Mouse (Mus musculus): ENCODE results near the gene Nav2.
A peak's percentile ranks its signal among the peaks of the same experiment; 100 is the strongest.

The Nav2 gene

DNA sequence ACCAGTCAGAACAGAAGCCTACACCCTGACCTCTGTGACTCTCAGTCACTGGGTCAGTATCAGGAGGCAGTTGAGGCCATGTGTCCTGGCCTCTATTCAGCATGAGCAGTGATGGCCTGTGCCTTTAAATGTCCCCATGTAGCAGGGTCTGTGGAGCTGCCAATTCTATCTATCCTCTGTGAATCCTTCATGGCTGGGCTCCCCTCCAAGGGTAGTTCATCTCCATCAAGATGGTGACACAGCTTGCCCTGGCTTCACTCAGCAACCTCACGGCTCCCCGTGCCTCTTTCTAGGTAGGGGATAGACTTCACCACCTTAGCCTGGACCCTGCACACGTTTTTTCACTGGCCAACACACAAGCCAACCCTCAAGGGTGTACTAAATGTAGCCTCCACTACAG is 689.3 kb downstream of the Nav2 start:
- no peak for DNase-seq

DNA sequence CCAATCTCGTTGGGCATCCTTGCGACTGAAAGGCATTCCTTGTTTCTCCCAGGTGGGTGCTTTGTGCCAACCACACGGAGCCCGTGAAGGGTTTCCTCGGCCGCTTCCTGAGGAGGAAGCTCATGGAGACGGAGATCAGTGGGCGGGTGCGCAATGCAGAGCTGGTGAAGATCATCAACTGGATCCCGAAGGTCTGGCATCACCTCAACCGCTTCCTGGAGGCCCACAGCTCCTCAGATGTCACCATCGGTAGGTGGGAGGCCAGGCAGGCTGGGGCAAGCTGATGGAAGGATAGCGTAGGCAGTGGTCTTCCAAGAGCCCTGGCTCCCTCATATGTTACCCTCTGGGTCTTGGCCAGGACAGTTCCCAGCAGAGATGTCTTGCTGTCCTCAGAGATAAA is 689.7 kb downstream of the Nav2 start:
- DNase-seq = no peak

GRCm38 (mm10) chr7:49599950-49600349 is 691.4 kb downstream of the Nav2 start:
- DNase-seq = no peak

DNA sequence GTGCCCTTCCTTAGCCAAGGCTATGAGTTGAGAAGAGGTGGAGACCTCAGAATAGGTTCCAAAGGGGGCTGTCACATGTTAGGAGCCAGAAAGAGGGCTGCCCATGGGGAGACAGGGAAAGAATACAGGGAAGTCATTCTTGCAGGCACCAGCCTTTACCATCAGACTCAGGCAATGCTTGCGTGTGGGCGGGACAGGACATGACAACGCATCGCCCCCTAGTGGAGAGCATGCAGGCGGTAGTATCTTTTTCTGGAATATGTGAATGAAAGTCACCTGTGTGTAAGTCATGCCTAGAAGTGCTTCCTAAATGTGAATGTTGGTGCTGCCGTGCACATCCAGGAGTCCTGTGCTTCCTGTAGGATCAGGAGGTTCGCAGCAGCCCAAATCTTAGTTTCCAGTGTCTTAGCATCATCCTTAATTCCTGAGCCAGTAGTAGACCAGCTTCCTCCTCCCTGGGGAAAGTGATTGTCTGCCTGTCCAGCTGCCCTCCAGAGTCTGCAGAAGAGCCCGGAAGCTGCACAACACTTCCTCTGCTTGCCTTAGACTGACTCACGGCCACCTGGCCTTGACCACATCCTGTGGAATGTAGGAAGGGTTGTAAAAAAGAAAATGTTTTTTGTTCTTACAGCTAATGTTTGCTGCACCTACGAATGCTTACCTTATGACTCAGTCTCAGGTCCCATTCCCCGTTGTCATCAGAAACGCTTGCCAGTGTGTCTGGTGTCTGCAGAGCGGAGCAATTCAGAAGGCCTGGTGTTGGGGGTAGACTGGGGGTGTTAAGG is 692.9 kb downstream of the Nav2 start:
- peak; percentile 51 for DNase-seq

- no peak for DNase-seq
Observed at GRCm38 (mm10) chr7:49604244-49604643, 695.7 kb downstream of the Nav2 start.

DNA sequence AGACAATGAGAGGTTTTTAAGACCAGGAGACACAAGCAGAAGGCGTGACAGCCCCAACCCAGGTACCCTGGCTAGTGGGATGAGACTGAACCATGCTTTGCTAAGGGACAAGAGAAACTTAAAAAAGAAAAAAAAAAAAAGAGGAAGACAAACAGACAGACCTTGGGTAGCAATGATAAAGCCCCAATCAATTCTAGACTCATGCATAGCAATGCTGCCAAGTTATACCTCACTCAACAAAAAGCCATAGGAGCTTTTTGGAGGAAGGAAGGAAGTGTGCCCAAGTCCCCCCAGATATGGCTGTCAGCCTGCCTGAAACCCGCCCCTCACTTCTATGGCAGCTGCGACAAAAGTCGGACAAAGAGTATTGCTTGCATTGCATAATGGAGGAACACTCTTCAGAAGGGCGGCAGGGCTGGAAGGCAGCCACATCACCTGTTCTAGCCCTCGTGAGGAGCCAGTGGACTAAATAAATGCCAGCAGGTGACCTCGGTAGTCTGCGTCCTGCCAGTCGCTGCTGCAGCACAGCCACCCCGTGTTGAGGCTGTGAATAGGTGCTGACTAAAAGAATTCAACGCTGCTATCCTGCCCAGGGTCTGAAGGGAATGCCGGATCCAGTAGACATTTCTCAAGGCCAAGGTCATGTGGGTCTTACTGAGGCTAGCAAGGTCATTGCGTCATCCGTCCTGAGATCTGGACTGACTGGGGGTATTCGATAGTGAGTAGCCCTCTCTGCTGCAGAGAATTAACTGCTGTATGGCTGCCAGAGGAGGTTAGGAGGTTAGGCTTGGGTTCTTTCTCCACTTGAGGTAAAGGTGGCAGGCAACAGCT is 696.7 kb downstream of the Nav2 start:
- DNase-seq = no peak

DNA sequence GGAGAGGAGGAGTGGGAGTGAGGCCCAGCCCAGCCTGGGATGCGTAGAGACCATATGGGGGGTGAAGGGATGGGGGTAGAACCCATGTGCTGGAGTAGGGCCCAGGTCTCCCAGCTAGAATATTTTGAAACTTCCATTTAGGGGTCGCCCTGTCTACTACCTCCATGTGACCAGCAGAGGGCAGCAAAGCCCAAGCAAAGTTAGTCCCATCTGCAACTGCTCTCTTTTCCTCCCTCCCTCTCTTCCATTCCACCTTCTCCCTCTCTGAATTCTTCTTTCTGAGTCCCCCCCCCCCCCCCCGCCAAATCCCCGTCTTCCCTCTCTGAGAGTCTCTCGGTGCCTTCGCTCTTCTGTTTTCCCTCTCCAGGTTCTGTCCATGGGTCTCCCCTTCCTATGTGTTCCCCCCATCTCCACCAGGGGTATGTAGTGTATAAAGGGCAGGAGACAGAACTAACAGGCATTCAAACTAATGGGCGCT is 707.8 kb downstream of the Nav2 start:
- peak; percentile 36 for DNase-seq

DNA sequence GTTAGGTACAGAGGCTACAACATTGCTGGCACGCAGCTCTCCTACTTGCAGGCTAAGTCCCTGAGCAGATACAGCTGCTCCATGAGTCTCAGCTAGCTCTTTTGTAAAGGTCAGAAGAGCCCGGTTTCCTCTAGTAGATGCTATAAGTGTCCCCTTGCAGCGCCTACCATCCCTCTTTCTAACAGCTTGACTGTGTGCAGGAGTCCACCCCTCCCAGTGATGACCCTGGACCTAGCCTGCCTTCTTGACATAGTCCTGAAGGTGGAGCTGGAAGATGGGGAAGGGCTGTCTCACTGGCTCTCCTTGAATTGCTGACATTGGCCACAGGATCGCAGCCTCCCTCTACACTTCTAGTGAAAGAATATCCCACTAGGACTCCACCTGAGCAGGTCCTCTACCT is 708.6 kb downstream of the Nav2 start:
- no peak for DNase-seq

GRCm38 (mm10) chr7:49620160-49620559 is 711.6 kb downstream of the Nav2 start:
- no peak for DNase-seq

- DNase-seq = no peak
Observed at GRCm38 (mm10) chr7:49631885-49632284, 723.4 kb downstream of the Nav2 start.

DNA sequence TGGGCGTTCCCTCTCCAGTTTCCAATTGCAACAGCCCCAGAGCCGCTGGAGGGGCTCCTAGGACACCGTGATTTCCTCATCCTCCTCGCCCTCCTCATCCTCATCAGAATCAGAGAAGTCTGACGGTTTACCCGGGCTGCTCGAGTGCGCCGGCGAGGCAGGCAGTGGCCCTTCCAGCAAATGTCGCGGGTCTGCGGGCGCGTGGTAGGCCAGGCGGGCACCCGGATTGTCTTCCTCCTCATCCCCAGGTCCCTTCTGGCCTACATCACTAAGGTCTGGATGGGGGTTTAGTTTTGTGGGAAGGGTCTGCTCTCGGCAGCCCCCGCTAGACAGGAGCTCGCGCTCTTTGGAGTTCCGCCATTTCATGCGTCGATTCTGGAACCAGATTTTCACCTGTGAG is 723.9 kb downstream of the Nav2 start:
- DNase-seq = no peak

DNA sequence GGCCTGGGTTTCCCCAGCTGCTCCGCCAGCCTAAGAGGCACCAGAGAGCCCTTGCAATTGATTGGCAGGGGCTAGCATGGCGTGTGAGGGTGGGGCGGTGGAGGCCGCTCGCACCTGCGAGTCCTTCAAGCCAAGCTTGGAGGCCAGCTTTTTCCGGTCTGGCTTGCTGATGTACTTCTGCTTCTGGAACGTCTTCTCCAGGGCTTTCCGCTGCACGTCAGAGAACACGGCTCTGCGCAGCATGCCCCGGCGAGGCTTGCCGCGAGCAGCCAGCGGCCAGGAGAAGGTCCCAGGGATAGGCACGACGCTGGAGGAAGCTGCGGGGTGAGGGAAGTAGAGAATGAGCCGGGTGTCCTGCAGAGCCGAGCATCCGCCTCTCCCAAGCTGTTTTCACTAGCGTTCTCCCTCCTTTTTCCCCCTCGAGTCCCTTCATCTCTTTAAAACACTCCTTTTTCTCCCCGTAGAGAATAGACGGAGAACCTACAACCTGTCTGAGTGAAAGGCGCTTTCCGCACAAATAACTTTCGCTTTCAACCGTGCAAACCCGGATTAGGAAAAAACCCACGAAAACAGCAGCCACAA is 725.0 kb downstream of the Nav2 start:
- no peak for DNase-seq

- no peak for DNase-seq
Observed at GRCm38 (mm10) chr7:49634291-49635073, 726.0 kb downstream of the Nav2 start.

DNA sequence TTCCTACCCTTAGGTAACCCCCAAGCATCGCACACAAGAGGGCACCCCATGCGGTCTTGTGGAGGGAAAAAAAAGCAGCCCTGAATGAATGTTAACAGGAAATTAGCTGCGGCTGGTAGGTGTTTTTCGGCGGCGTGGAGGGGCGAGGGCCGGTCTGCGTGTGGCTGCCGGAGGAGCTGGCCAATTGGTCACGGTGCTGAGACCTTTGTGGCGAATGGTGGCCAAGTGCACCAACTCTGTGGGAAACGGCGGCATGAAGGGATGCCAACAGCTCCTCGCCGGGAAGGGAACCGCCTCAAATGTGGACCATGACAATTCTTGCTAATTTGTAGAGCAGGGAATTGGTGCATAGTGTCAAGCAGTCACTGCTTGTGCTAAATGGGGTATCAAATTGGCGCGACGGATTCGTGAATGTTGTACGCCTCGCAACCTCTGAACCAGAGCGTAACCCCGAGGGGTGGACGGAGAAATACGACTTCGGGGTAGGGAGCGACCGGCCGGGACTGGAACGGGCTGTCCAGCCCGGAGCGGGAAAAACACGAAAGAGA is 726.6 kb downstream of the Nav2 start:
- no peak for DNase-seq

GRCm38 (mm10) chr7:49635971-49636370 is 727.5 kb downstream of the Nav2 start:
- DNase-seq = no peak

GRCm38 (mm10) chr7:49636491-49637115 is 728.1 kb downstream of the Nav2 start, which contains the start of gene Dbx1:
TSS of gene Dbx1 (minus strand) at chr7:49636849.
- DNase-seq = no peak

DNA sequence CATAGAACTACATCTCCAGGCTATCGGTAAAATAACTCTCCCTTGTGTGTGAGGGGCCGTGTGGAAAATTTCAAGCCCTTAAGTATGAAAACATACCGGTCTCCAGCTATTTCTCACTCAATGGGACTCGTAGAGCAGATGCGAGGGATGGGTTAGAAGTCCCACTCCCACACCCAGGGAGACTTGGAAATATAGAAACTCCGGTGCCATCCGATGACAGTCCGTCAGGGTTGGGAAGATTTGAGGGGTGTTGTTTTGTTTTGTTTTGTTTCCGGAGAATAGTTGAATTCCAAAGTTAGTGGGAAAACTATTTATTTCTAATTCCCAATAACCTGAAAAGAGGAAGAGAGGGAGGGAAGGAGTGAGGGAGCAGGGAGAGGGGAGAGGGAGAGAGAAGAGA is 728.8 kb downstream of the Nav2 start:
- no peak for DNase-seq

- no peak for DNase-seq
Observed at GRCm38 (mm10) chr7:49637851-49638663, 729.5 kb downstream of the Nav2 start.

- DNase-seq = no peak
Observed at GRCm38 (mm10) chr7:49638941-49639776, 730.6 kb downstream of the Nav2 start.

Data from cerebellum, adult 11 months (tissue).